Mouse (Mus musculus) kidney, adult 2 months (tissue): Measurements from ENCODE around the gene Ambra1. TPM values are rescaled to one million over a fixed set of nuclear protein-coding genes. Genes with fewer than 3 reads are reported as not detected.

Experiments used
- DNase-seq: peaks from one replicate; pipeline ENCODE4 v3.0.0; 2021
- H3K27ac ChIP-seq: fragments of 200-500 bp; 2 replicates; pipeline ENCODE4 v1.5.1; 2012; ENCODE audit warnings: low read depth, low read length, control low read depth, inconsistent platforms; ENCODE audit not compliant: insufficient read depth
- H3K27me3 ChIP-seq: fragments of 200-500 bp; replicated peaks from 2 replicates; pipeline ENCODE4 v1.6.1; 2012; ENCODE audit warnings: mild to moderate bottlenecking, moderate library complexity, low read length, inconsistent platforms; ENCODE audit not compliant: control insufficient read depth, insufficient read depth
- H3K36me3 ChIP-seq: fragments of 200-500 bp; 2 replicates; pipeline ENCODE4 v1.6.1; 2012; ENCODE audit warnings: mild to moderate bottlenecking, moderate library complexity, low read length, inconsistent platforms; ENCODE audit not compliant: control insufficient read depth, insufficient read depth
- H3K4me1 ChIP-seq: fragments of 200-500 bp; 2 replicates; pipeline ENCODE4 v1.6.1; 2011; ENCODE audit warnings: low read length; ENCODE audit not compliant: control insufficient read depth, insufficient read depth
- H3K4me3 ChIP-seq: fragments of 200-500 bp; 2 replicates; pipeline ENCODE4 v1.5.1; 2011; ENCODE audit warnings: mild to moderate bottlenecking, low read depth, low read length, control low read depth; ENCODE audit not compliant: insufficient read depth
- CTCF ChIP-seq: fragments of 200-500 bp; conservative IDR thresholded peaks from 2 replicates; pipeline ENCODE4 v1.5.1; 2011; ENCODE audit warnings: low read depth, mild to moderate bottlenecking, control low read depth, low read length, moderate library complexity, mixed read lengths; ENCODE audit not compliant: insufficient read depth, insufficient read length
- POLR2A ChIP-seq: fragments of 200-500 bp; IDR thresholded peaks from one replicate; pipeline ENCODE4 v1.6.1; 2011; ENCODE audit warnings: low read depth, low read length, control low read depth
- WGBS: fragments of 180-500 bp; shearing (Covaris S2); methylation state at CpG from one replicate; pipeline ENCODE4 v1.1.7; 2018; 5-methylcytosine and 5-hydroxymethylcytosine counted together
- polyA plus RNA-seq: library from polyadenylated mRNA; depleted of rRNA; stranded (reverse); fragments of >200 nt; gene quantifications from 2 replicates; pipeline ENCODE4 v1.2.3, GENCODE M21; 2012; rRNA removed

Ambra1 gene
- polyA plus RNA-seq: 34.5 and 35.3 TPM in 2 replicates

DNA sequence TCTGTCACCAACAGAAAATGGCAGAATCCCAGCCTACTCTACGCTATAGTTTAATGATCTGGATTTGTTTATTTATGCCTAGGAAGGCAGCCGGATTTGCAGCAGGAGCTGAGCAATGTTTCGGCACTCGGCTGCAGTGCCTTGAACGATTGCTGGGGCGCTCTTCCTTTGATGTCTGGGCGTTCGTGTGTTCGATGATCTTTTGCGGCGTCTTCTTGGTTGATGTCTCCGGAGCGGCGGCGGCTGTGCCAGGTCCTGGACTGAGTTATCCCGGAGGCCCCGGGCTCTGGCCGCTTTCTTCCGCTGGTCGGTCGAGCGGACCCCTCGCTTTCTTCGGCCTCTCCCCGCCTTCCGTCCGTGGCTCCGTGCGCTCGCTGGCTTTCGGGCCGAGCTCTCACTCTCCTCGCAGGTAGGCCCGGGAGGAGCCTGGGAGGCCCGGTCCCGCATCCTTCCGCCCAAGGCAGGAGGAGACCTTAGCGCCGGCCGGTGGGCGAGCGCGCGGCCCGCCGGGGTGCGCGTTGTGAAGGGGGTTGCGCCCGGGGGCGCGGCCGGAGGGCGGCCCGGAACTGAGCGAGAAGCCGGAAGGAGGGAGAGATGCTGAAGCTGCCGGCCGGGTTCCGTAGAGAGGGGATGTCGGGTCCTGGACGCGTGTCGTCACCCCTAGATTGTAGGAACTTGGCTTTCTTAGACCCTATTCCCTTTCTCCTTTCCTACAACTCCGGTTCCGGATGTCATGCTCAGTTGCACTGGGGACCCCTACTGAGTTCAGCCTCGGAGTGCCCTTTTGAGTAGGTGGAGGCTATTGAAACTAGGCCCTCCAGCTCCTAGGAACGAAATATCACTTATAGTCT lies at the start of gene Ambra1:
Gene Ambra1 (plus strand): TSS at position 164 of the 851 bp plus-strand sequence.
- peak; percentile 95 for DNase-seq
- peak within 1 kb of the TSS; percentile 99 for H3K4me3 ChIP-seq
- TF ChIP-seq CTCF (no peak), POLR2A (no peak)
- peak within 1 kb of the TSS; percentile 84 for H3K27ac ChIP-seq
- H3K27me3 ChIP-seq: no peaks in the 10 kb centered on the region
- no peaks in the 10 kb centered on the region; the same call in 1 of the 2 replicates for H3K4me1 ChIP-seq
- no peaks in the 10 kb centered on the region for H3K36me3 ChIP-seq
- under 1% methylated on average over 68 of the region's 68 CpGs for WGBS

GRCm38 (mm10) chr2:91682850-91683249 lies 47.1 kb upstream of the Ambra1 start:
- 55% methylated on average over 4 of the region's 4 CpGs for WGBS
- peaks cover 7% of the 10 kb centered on the region for H3K36me3 ChIP-seq
- no peaks in the 10 kb centered on the region for H3K27me3 ChIP-seq
- no peak overlapping the region for H3K27ac ChIP-seq
- peak; percentile 51 for DNase-seq
- no peak for TF ChIP-seq POLR2A
- peak; percentile 39; the same call in 1 of the 2 replicates for TF ChIP-seq CTCF
- H3K4me3 ChIP-seq: no peak overlapping the region
- H3K4me1 ChIP-seq: no peaks in the 10 kb centered on the region; the same call in 1 of the 2 replicates

DNA sequence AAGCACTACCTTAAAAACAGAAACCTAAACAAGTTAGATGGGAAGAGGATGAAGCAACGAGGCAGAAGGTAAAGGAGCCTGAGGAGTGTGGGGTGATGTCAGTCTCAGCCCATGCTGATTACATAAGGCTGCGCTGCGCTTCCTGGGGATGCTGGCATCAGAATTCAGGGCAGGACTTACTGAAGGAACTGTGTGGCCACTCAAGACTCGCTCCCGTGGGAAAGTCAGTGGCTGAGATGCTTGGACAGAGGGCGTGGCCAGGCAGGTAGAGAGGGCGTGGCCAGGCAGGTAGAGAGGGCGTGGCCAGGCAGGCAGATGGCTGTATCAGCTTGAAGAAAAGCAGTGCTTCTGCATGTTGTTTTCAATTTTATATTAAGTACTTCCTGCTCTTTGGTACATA lies 46.0 kb upstream of the Ambra1 start:
- no peak for DNase-seq
- H3K36me3 ChIP-seq: peaks cover 7% of the 10 kb centered on the region
- 83% methylated on average over 8 of the region's 8 CpGs for WGBS
- no peak overlapping the region for H3K4me3 ChIP-seq
- no peaks in the 10 kb centered on the region; the same call in 1 of the 2 replicates for H3K4me1 ChIP-seq
- no peaks in the 10 kb centered on the region for H3K27me3 ChIP-seq
- TF ChIP-seq POLR2A (no peak), CTCF (no peak)
- H3K27ac ChIP-seq: no peak overlapping the region

DNA sequence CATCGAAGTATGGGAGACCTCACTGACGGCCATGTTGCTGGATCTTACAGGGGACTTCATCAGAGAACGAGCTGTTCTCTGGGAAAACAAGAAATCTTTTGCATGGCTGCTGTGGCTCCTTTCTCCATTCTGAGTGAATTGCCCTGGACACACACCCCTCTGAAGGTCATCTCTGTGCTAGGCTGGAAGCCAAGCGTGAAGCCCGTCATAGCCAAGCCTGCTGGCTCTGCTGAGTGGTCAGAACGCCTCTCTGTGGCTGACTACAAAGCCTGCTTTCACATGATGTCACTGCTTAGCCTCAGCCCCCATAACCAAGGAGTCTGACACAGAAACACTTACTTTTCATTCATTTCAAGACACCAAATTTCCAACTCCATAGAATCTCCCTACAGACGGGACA lies 40.5 kb upstream of the Ambra1 start:
- peak; percentile 28 for DNase-seq
- Histone ChIP-seq H3K4me1 (no peaks in the 10 kb centered on the region; the same call in 1 of the 2 replicates), H3K36me3 (peaks cover 3% of the 10 kb centered on the region; the same call in 1 of the 2 replicates), H3K4me3 (no peak overlapping the region), H3K27me3 (no peaks in the 10 kb centered on the region), H3K27ac (no peak overlapping the region)
- no peak for TF ChIP-seq CTCF
- TF ChIP-seq POLR2A: no peak
- WGBS: 70% methylated on average over 7 of the region's 7 CpGs

DNA sequence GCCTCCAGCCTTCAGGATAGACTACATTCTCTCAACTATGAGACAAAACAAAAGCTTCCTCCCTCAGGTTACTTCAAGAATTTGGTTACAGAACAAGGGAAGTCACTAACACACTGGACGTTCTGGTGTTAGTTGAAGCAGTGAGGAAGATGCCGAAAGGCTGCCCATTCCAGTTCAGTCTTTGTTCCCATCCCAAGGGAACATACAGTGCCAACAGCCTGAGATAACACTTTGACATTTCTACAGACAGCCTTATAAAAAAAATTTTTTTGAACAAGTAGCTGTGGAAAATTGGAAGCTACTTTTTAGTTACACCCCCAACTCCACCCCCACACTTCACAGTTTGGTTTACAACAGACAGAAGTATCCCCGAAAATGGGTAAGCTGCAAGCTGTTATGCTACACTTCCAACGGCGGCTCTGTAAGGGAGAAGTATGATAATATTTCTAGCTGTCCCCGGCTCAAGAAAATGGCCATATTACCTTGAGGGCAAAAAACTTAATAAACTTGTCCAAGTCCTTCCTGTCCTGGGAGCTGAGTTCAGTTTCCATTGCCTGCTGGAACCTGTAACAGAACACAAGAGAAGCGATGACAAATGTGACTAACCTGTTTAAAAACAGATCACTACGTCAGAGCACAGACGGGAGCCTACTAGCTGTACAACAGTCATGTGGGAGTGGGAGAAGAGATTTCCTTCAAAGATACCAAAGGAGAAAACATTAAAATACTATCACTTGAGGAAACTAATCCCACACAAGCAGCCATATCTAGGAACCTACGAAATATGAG lies 34.3 kb upstream of the Ambra1 start:
- no peak for DNase-seq

DNA sequence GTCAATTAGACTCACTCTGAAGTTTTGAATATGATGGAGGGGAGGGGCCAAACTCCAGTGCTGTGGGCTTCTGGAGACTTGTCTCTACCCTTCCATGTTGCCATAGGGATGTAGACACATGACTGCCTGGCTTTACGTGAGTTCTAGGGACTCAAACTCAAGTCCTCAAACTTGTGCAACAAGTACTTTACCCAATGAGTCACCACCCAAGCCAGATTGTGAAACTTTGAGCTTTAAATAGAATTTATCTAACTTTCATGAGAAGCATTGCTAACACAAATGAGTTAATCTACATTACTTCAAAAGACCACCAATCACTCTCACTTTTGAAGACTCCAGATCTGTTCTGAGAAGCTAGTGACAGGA lies 33.7 kb upstream of the Ambra1 start:
- Histone ChIP-seq H3K27me3 (no peaks in the 10 kb centered on the region), H3K27ac (no peak overlapping the region), H3K4me3 (no peak overlapping the region), H3K36me3 (no peaks in the 10 kb centered on the region; the same call in 1 of the 2 replicates), H3K4me1 (no peaks in the 10 kb centered on the region)
- DNase-seq: no peak
- WGBS: 86% methylated on average over 1 of the region's 1 CpGs
- TF ChIP-seq POLR2A (no peak), CTCF (no peak)

More for the DNA sequence above, 34.3 kb upstream of the Ambra1 start:
- H3K4me3 ChIP-seq: no peak overlapping the region
- no peaks in the 10 kb centered on the region for H3K4me1 ChIP-seq
- H3K27ac ChIP-seq: no peak overlapping the region
- TF ChIP-seq POLR2A (no peak), CTCF (no peak)
- 81% methylated on average over 10 of the region's 10 CpGs for WGBS
- H3K27me3 ChIP-seq: no peaks in the 10 kb centered on the region
- no peaks in the 10 kb centered on the region; the same call in 1 of the 2 replicates for H3K36me3 ChIP-seq

- DNase-seq: no peak
- Histone ChIP-seq H3K4me3 (no peak overlapping the region), H3K4me1 (no peaks in the 10 kb centered on the region), H3K27ac (no peak overlapping the region), H3K27me3 (no peaks in the 10 kb centered on the region), H3K36me3 (no peaks in the 10 kb centered on the region)
- no peak for TF ChIP-seq CTCF
- TF ChIP-seq POLR2A: no peak
- 73% methylated on average over 1 of the region's 1 CpGs for WGBS
These were observed 30.7 kb upstream of the Ambra1 start for GRCm38 (mm10) chr2:91699225-91699624.
